8 mouse cellular contexts compared by ENCODE assay signal in genomic region chr4:109280459-109281160, GRCm38 (mm10). TPM values are rescaled to one million over a fixed set of nuclear protein-coding genes. Genes with fewer than 3 reads are reported as not detected.
DNase-seq lines count a peak whose midpoint lies in the region; ATAC-seq lines count a peak whose summit lies in the region.

No protein-coding gene starts in this region.

- peak overlapping the region; percentile 85 for H3K4me3 ChIP-seq in embryonic facial prominence, embryonic 14.5 days (ENCODE audit: low read depth, low read length)
- peak overlapping the region; percentile 91 for H3K4me3 ChIP-seq in limb, embryonic 15.5 days
- peak overlapping the region; percentile 81 for H3K4me3 ChIP-seq in midbrain, embryonic 14.5 days (replicated peaks; ENCODE audit: low read depth, low read length)
- H3K4me3 ChIP-seq in stomach, embryonic 15.5 days (replicated peaks), result peak overlapping the region; percentile 84

- no peaks in the 10 kb centered on the region for H3K27me3 ChIP-seq in embryonic facial prominence, embryonic 14.5 days (replicated peaks; ENCODE audit: control insufficient read depth, insufficient read depth, low read length)
- no peaks in the 10 kb centered on the region for H3K27me3 ChIP-seq in limb, embryonic 15.5 days
- H3K27me3 ChIP-seq in midbrain, embryonic 14.5 days (ENCODE audit: control insufficient read depth, insufficient read depth, low read length), result 0 out of 2 replicates have a peak, but pooled peaks cover 7% of the 10 kb centered on the region
- H3K27me3 ChIP-seq in stomach, embryonic 15.5 days (replicated peaks), result no peaks in the 10 kb centered on the region

- H3K4me1 ChIP-seq in embryonic facial prominence, embryonic 14.5 days (ENCODE audit: control insufficient read depth, insufficient read depth, low read length), result peaks cover 12% of the 10 kb centered on the region; the same call in 1 of the 2 replicates
- H3K4me1 ChIP-seq in limb, embryonic 15.5 days, result peaks cover 15% of the 10 kb centered on the region
- peaks cover 7% of the 10 kb centered on the region; the same call in 1 of the 2 replicates for H3K4me1 ChIP-seq in midbrain, embryonic 14.5 days (ENCODE audit: control insufficient read depth, insufficient read depth, low read length)
- peaks cover 15% of the 10 kb centered on the region for H3K4me1 ChIP-seq in stomach, embryonic 15.5 days

- H3K36me3 ChIP-seq in embryonic facial prominence, embryonic 14.5 days (ENCODE audit: control insufficient read depth, insufficient read depth, low read length), result no peaks in the 10 kb centered on the region
- H3K36me3 ChIP-seq in limb, embryonic 15.5 days, result no peaks in the 10 kb centered on the region
- no peaks in the 10 kb centered on the region for H3K36me3 ChIP-seq in midbrain, embryonic 14.5 days (ENCODE audit: control insufficient read depth, insufficient read depth, low read length)
- H3K36me3 ChIP-seq in stomach, embryonic 15.5 days, result 0 out of 2 replicates have a peak, but pooled peaks cover 3% of the 10 kb centered on the region

- H3K27ac ChIP-seq in embryonic facial prominence, embryonic 14.5 days (replicated peaks; ENCODE audit: low read depth, low read length), result peak overlapping the region; percentile 84
- peak overlapping the region; percentile 82 for H3K27ac ChIP-seq in limb, embryonic 15.5 days
- peak overlapping the region; percentile 3; the same call in 1 of the 2 replicates for H3K27ac ChIP-seq in midbrain, embryonic 14.5 days (replicated peaks; ENCODE audit: low read depth, low read length)
- H3K27ac ChIP-seq in stomach, embryonic 15.5 days, result peak overlapping the region; percentile 81

- intact Hi-C loops in heart, postnatal 10 days (cut with DNase I), result no loop called here

- peak overlapping the region; percentile 87 for H3K9ac ChIP-seq in embryonic facial prominence, embryonic 14.5 days (ENCODE audit: low read depth, low read length)
- H3K9ac ChIP-seq in limb, embryonic 15.5 days, result peak overlapping the region; percentile 87
- peak overlapping the region; percentile 63 for H3K9ac ChIP-seq in midbrain, embryonic 14.5 days (replicated peaks; ENCODE audit: low read length)
- H3K9ac ChIP-seq in stomach, embryonic 15.5 days, result peak overlapping the region; percentile 95

- under 1% methylated on average over 35 of the region's 85 CpGs for WGBS in embryonic facial prominence, embryonic 14.5 days
- WGBS in limb, embryonic 15.5 days, result under 1% methylated on average over 59 of the region's 85 CpGs
- WGBS in midbrain, embryonic 14.5 days, result under 1% methylated on average over 48 of the region's 85 CpGs
- under 1% methylated on average over 78 of the region's 85 CpGs for WGBS in stomach, embryonic 15.5 days

- no peaks in the 10 kb centered on the region for H3K9me3 ChIP-seq in embryonic facial prominence, embryonic 14.5 days (ENCODE audit: control insufficient read depth, low read length)
- no peaks in the 10 kb centered on the region for H3K9me3 ChIP-seq in limb, embryonic 15.5 days
- no peaks in the 10 kb centered on the region for H3K9me3 ChIP-seq in midbrain, embryonic 14.5 days (ENCODE audit: control insufficient read depth, low read length)
- no peaks in the 10 kb centered on the region for H3K9me3 ChIP-seq in stomach, embryonic 15.5 days

- H3K4me2 ChIP-seq in embryonic facial prominence, embryonic 14.5 days (ENCODE audit: low read depth, low read length), result peak overlapping the region; percentile 87
- H3K4me2 ChIP-seq in limb, embryonic 15.5 days, result peak overlapping the region; percentile 84
- peak overlapping the region; percentile 88 for H3K4me2 ChIP-seq in midbrain, embryonic 14.5 days (ENCODE audit: low read length)
- H3K4me2 ChIP-seq in stomach, embryonic 15.5 days, result peak overlapping the region; percentile 87

- peak; percentile 29 for DNase-seq in adrenal gland, adult 8-10 months
- no peak for DNase-seq in adrenal gland, postnatal 10 days
- peak; percentile 47 for DNase-seq in R1 (ENCODE audit: low read depth, low spot score)
- peak; percentile 38 for DNase-seq in embryonic facial prominence, embryonic 14.5 days (ENCODE audit: low spot score)
- peak; percentile 46 to 57 for DNase-seq in heart, postnatal 10 days
- DNase-seq in midbrain, embryonic 14.5 days, result peak; percentile 64

- ATAC-seq in embryonic facial prominence, embryonic 14.5 days (ENCODE audit: low read depth), result peak; percentile 89
- peak; percentile 81 for ATAC-seq in limb, embryonic 15.5 days (ENCODE audit: insufficient number of reproducible peaks, low FRiP score, low TSS enrichment, low read depth)
- ATAC-seq in midbrain, embryonic 14.5 days (ENCODE audit: low FRiP score, low TSS enrichment), result peak; percentile 86
- ATAC-seq in stomach, embryonic 15.5 days (ENCODE audit: insufficient read depth, low FRiP score, low read depth), result peak; percentile 78

RNA-seq across cellular contexts. Expression of gene Eps15, which starts 0.5 kb away (rescaled TPM):
- 100 to 1,000 TPM in 2 of 4 experiments, 10 to 100 TPM in 2; 75.8 to 118 (median 94.2) TPM for total RNA-seq in adrenal gland, adult 8-10 months (2022)
- 10 to 100 TPM; 59.2 to 60.8 TPM for total RNA-seq in adrenal gland, postnatal 10 days (2021)
- 40.9 and 45.3 TPM in 2 replicates for polyA plus RNA-seq in embryonic facial prominence, embryonic 14.5 days (2014; fragmentation: Nextera tagmentation; extraction: Ambion mirVana)
- total RNA-seq in heart, postnatal 10 days (2021), result 10 to 100 TPM; 51.5 to 54.9 TPM
- 37.5 and 40.1 TPM in 2 replicates for polyA plus RNA-seq in limb, embryonic 15.5 days (2015; fragmentation: Nextera tagmentation; extraction: Ambion mirVana)
- polyA plus RNA-seq in midbrain, embryonic 14.5 days (2014; fragmentation: Nextera tagmentation; extraction: Ambion mirVana), result 48.6 and 77.5 TPM in 2 replicates
- polyA plus RNA-seq in stomach, embryonic 15.5 days (2015; fragmentation: Nextera tagmentation; extraction: Ambion mirVana), result 30.2 and 34.8 TPM in 2 replicates

RNA-seq across cellular contexts. Expression of gene Calr4, which starts 46.3 kb away (rescaled TPM):
- under 1 TPM; 0.17 to 0.48 (median 0.35) TPM for total RNA-seq in adrenal gland, adult 8-10 months (2022)
- total RNA-seq in adrenal gland, postnatal 10 days (2021), result 1 to 10 TPM in 1 of 2 experiments, under 1 TPM in 1; 0.90 to 1.8 TPM
- polyA plus RNA-seq in embryonic facial prominence, embryonic 14.5 days (2014; fragmentation: Nextera tagmentation; extraction: Ambion mirVana), result 0.24 and 0.37 TPM in 2 replicates
- under 1 TPM in 1 of 2 experiments, not detected in 1; 0.22 TPM for total RNA-seq in heart, postnatal 10 days (2021)
- 0.09 and 0.24 TPM in 2 replicates for polyA plus RNA-seq in limb, embryonic 15.5 days (2015; fragmentation: Nextera tagmentation; extraction: Ambion mirVana)
- 0.57 and 0.80 TPM in 2 replicates for polyA plus RNA-seq in midbrain, embryonic 14.5 days (2014; fragmentation: Nextera tagmentation; extraction: Ambion mirVana)
- 0.19 TPM in 2 replicates for polyA plus RNA-seq in stomach, embryonic 15.5 days (2015; fragmentation: Nextera tagmentation; extraction: Ambion mirVana)

Comparison
In these comparisons a context has a peak if more than half of its experiments do, and no peak if none do; other contexts are left out.
1. H3K27ac ChIP-seq: peak in every context shown above with its lines; median percentile 84 in embryonic facial prominence, embryonic 14.5 days; 82 in limb, embryonic 15.5 days; 81 in stomach, embryonic 15.5 days; 3 in midbrain, embryonic 14.5 days.